Mouse (Mus musculus): ENCODE measurements at regions not wholly inside any gene's neighbourhood (a gene's known extent, or its start where the extent isn't known, plus 50 kb on each side); places are given as distances from the start of the nearest gene placed in this dataset.

- Histone ChIP-seq H3K27ac (ENCODE audit: insufficient read depth, low read depth) (no peak overlapping the region), H3K9me3 (replicated peaks; ENCODE audit: low read length) (no peaks in the 10 kb centered on the region), H3K36me3 (replicated peaks in 1 of 2; ENCODE audit: control insufficient read depth in 1 of 2, insufficient read depth in 1 of 2, low read length in 1 of 2) (peaks cover 0 to 21% of the 10 kb centered on the region in 2 experiments), H3K4me2 (ENCODE audit: insufficient read depth, low read depth, poor library complexity, severe bottlenecking) (no peak overlapping the region), H3K4me3 (replicated peaks in 1 of 3; ENCODE audit: low read depth in 2 of 3, low read length in 2 of 3, poor library complexity in 1 of 3) (no peak overlapping the region), H3K9ac (ENCODE audit: insufficient read depth, low read depth) (no peak overlapping the region), H3K27me3 (replicated peaks) (no peaks in the 10 kb centered on the region), H3K4me1 (ENCODE audit: control insufficient read depth in 1 of 2, insufficient read depth in 2 of 2) (peaks cover 2 to 27% of the 10 kb centered on the region in 2 experiments; a peak in 3 of 4 replicates), H3K79me2 (replicated peaks; ENCODE audit: control insufficient read depth, extremely low read depth, insufficient read depth, poor library complexity, severe bottlenecking) (no peaks in the 10 kb centered on the region; the same call in 1 of the 2 replicates)
- dilution Hi-C loops (cut with MboI; ENCODE audit: extremely low pct_ligation_motif_present, extremely low pct_unique_long_range_greater_than_20kb, low sequenced_read_pairs), result no loop called here
- in situ Hi-C loops (cut with MboI; ENCODE audit: low pct_ligation_motif_present, low pct_unique_long_range_greater_than_20kb, low sequenced_read_pairs), result no loop called here
- no peak for DNase-seq (ENCODE audit: extremely low read depth)
- TF ChIP-seq POLR2A (IDR thresholded peaks at IDR 0.05; ENCODE audit: low read depth, low read length) (no peak), GABPA (IDR thresholded peaks at IDR 0.05; ENCODE audit: insufficient replicate concordance, low read depth, low read length) (no peak), ETS1 (conservative IDR thresholded peaks at IDR 0.05; ENCODE audit: low read depth, low read length) (no peak), POLR2AphosphoS2 (IDR thresholded peaks at IDR 0.05; ENCODE audit: low read depth, low read length) (no peak), JUND (conservative IDR thresholded peaks at IDR 0.05; ENCODE audit: low read depth, low read length) (no peak), ZKSCAN1 (IDR thresholded peaks at IDR 0.05; ENCODE audit: borderline replicate concordance, low read depth, low read length) (no peak), USF1 (IDR thresholded peaks at IDR 0.05; ENCODE audit: low read depth, low read length) (no peak)
These were observed 144.9 kb downstream of the Cd24a start for GRCm38 (mm10) chr10:43722711-43723614.

- Histone ChIP-seq H3K79me2 (replicated peaks; ENCODE audit: control insufficient read depth, extremely low read depth, insufficient read depth, poor library complexity, severe bottlenecking) (no peaks in the 10 kb centered on the region; the same call in 1 of the 2 replicates), H3K9ac (ENCODE audit: insufficient read depth, low read depth) (no peak overlapping the region), H3K27me3 (replicated peaks) (no peaks in the 10 kb centered on the region), H3K36me3 (replicated peaks in 1 of 2; ENCODE audit: control insufficient read depth in 1 of 2, insufficient read depth in 1 of 2, low read length in 1 of 2) (peaks cover 0 to 21% of the 10 kb centered on the region in 2 experiments), H3K27ac (ENCODE audit: insufficient read depth, low read depth) (no peak overlapping the region), H3K4me2 (ENCODE audit: insufficient read depth, low read depth, poor library complexity, severe bottlenecking) (no peak overlapping the region), H3K4me1 (ENCODE audit: control insufficient read depth in 1 of 2, insufficient read depth in 2 of 2) (peaks cover 2 to 29% of the 10 kb centered on the region in 2 experiments; a peak in 3 of 4 replicates), H3K9me3 (replicated peaks; ENCODE audit: low read length) (no peaks in the 10 kb centered on the region), H3K4me3 (replicated peaks in 1 of 3; ENCODE audit: low read depth in 2 of 3, low read length in 2 of 3, poor library complexity in 1 of 3) (no peak overlapping the region)
- in situ Hi-C loops (cut with MboI; ENCODE audit: low pct_ligation_motif_present, low pct_unique_long_range_greater_than_20kb, low sequenced_read_pairs) (no loop called here), dilution Hi-C loops (cut with MboI; ENCODE audit: extremely low pct_ligation_motif_present, extremely low pct_unique_long_range_greater_than_20kb, low sequenced_read_pairs) (no loop called here)
- no peak for DNase-seq (ENCODE audit: extremely low read depth)
- TF ChIP-seq MXI1 (IDR thresholded peaks at IDR 0.05; ENCODE audit: low read depth, low read length) (no peak), POLR2AphosphoS2 (IDR thresholded peaks at IDR 0.05; ENCODE audit: low read depth, low read length) (no peak), E2F4 (IDR thresholded peaks at IDR 0.05; ENCODE audit: insufficient replicate concordance, low read depth, low read length) (no peak), POLR2A (IDR thresholded peaks at IDR 0.05; ENCODE audit: low read depth, low read length) (no peak), GABPA (IDR thresholded peaks at IDR 0.05; ENCODE audit: insufficient replicate concordance, low read depth, low read length) (no peak), CTCF (conservative IDR thresholded peaks at IDR 0.05 in 1 of 2, IDR thresholded peaks at IDR 0.05 in 1 of 2; ENCODE audit: low read depth in 2 of 2, low read length in 2 of 2) (no peak), JUND (conservative IDR thresholded peaks at IDR 0.05; ENCODE audit: low read depth, low read length) (no peak), ZKSCAN1 (IDR thresholded peaks at IDR 0.05; ENCODE audit: borderline replicate concordance, low read depth, low read length) (no peak), IRF4 (IDR thresholded peaks at IDR 0.05; ENCODE audit: low read depth, low read length) (no peak)
These were observed 145.5 kb downstream of the Cd24a start for GRCm38 (mm10) chr10:43723615-43723937.
